Mouse (Mus musculus): Measurements from ENCODE around the gene Kctd21. TPM values are rescaled to one million over a fixed set of nuclear protein-coding genes. Genes with fewer than 3 reads are reported as not detected.

Kctd21 gene
- total and polyA plus RNA-seq, 3 experiments, result 0.22 to 1.9 (median 1.7) TPM

DNA sequence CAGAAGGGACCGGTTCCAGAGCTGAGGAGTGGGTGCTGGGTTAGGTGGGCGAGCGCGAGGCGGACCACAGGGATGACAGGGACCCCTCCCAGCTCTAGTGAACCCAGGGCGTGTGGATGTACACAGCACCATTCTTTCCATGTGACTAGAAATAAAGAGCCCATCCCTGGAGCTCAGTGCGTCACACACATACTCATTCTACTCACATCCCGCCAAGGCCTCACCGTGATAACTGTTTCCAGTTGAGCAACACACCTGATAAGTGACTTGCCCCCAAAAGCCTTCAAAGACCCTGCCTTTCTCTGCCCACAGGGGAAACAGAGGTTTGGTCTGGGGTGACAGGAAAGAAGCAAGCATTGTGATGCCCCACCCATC lies 527 bp downstream of the Kctd21 start:
- H3K9me3 ChIP-seq (replicated peaks), result no peaks in the 10 kb centered on the region
- peaks cover 44% of the 10 kb centered on the region for H3K4me1 ChIP-seq (ENCODE audit: insufficient read depth, low read depth, low read length)
- peak overlapping the region; percentile 84 for H3K4me3 ChIP-seq (ENCODE audit: low read depth, low read length)
- peaks cover 34% of the 10 kb centered on the region for H3K27me3 ChIP-seq (ENCODE audit: insufficient read depth, low read length)
- ATAC-seq (ENCODE audit: extremely low read depth, insufficient number of reproducible peaks, low FRiP score, poor library complexity, severe bottlenecking), result no peak
- no peaks in the 10 kb centered on the region for H3K36me3 ChIP-seq (replicated peaks)
- DNase-seq (ENCODE audit: low spot score), result no peak
- no peak for TF ChIP-seq POLR2AphosphoS5 (IDR thresholded peaks at IDR 0.05; ENCODE audit: insufficient replicate concordance, low read depth, low read length)
- no peak for TF ChIP-seq GATA2 (IDR thresholded peaks at IDR 0.05; ENCODE audit: borderline replicate concordance, low read depth, low read length)
- no peak for TF ChIP-seq TAL1 (conservative IDR thresholded peaks at IDR 0.05; ENCODE audit: low read depth, low read length)
- TF ChIP-seq GATA1 (IDR thresholded peaks at IDR 0.05; ENCODE audit: borderline replicate concordance, low read length), result no peak
- no peak for TF ChIP-seq CTCF (IDR thresholded peaks at IDR 0.05; ENCODE audit: low read depth, low read length)

DNA sequence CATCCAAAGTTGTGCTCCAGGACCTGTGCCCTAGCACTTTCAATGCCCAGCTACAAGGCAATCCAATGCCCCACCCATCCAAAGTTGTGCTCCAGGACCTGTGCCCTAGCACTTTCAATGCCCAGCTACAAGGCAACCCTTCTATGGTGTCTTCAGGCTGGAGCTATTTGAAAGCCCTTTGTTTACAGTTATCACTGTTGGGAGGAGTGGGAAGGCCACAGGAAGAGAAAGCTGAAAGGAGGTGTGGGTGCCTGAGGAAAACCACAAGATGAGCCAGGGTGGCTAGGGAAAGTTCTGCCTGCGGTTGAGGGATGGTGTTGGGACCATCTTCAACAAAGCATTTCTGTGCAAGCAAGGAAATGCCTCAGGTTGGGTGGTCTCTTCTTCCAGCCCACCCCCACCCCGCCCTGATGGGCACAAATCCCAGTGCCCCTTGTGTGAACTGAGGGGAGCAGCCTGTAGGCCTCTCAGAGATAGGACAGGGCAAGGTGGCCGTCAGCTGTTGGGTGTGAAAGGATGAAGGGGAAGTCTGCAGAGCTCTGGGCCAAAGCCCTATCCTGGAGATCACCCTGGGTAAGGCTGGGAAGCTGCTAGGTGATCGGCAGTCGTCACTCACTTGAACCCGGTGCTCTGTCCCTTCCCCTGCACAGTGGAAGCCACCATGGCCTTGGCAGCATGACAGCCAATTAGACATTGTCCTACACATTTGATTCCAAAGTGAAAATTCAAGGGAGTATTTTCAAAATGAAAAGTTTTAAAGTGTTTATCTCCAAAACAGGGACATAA lies 1.2 kb downstream of the Kctd21 start:
- peaks cover 47% of the 10 kb centered on the region for H3K4me1 ChIP-seq (ENCODE audit: insufficient read depth, low read depth, low read length)
- DNase-seq (ENCODE audit: low spot score), result no peak
- TF ChIP-seq GATA1 (IDR thresholded peaks at IDR 0.05; ENCODE audit: borderline replicate concordance, low read length) (no peak), GATA2 (IDR thresholded peaks at IDR 0.05; ENCODE audit: borderline replicate concordance, low read depth, low read length) (no peak), TAL1 (conservative IDR thresholded peaks at IDR 0.05; ENCODE audit: low read depth, low read length) (no peak), CTCF (IDR thresholded peaks at IDR 0.05; ENCODE audit: low read depth, low read length) (no peak), POLR2AphosphoS5 (IDR thresholded peaks at IDR 0.05; ENCODE audit: insufficient replicate concordance, low read depth, low read length) (no peak)
- no peaks in the 10 kb centered on the region for H3K36me3 ChIP-seq (replicated peaks)
- ATAC-seq (ENCODE audit: extremely low read depth, insufficient number of reproducible peaks, low FRiP score, poor library complexity, severe bottlenecking), result no peak
- peak overlapping the region; percentile 84; the same call in 1 of the 2 replicates for H3K4me3 ChIP-seq (ENCODE audit: low read depth, low read length)
- peaks cover 30% of the 10 kb centered on the region for H3K27me3 ChIP-seq (ENCODE audit: insufficient read depth, low read length)
- no peaks in the 10 kb centered on the region for H3K9me3 ChIP-seq (replicated peaks)

DNA sequence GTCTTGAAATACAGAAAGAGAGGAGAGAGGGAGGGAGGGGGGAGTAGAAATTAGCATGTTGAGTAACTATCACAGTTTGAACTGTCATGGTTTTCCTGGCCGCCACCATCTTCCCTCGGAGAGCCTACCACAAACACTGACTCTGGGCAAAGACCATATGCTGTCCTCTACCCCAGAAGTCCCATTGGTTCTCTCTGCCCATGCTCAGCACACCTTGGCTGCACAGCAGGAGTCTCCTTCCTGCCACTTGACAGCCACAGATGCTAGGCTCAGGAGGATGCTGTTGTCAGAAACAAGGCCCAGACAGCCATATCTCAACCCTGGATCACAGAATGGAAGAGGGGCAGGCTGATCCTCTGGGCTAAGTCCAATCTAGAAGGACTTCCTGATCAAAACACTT lies 2.3 kb downstream of the Kctd21 start:
- TF ChIP-seq GATA2 (IDR thresholded peaks at IDR 0.05; ENCODE audit: borderline replicate concordance, low read depth, low read length), result no peak
- no peak for TF ChIP-seq GATA1 (IDR thresholded peaks at IDR 0.05; ENCODE audit: borderline replicate concordance, low read length)
- TF ChIP-seq TAL1 (conservative IDR thresholded peaks at IDR 0.05; ENCODE audit: low read depth, low read length), result no peak
- TF ChIP-seq CTCF (IDR thresholded peaks at IDR 0.05; ENCODE audit: low read depth, low read length), result no peak
- TF ChIP-seq POLR2AphosphoS5 (IDR thresholded peaks at IDR 0.05; ENCODE audit: insufficient replicate concordance, low read depth, low read length), result no peak
- Histone ChIP-seq H3K9me3 (replicated peaks) (no peaks in the 10 kb centered on the region), H3K36me3 (replicated peaks) (no peaks in the 10 kb centered on the region), H3K4me3 (ENCODE audit: low read depth, low read length) (no peak overlapping the region), H3K27me3 (ENCODE audit: insufficient read depth, low read length) (peaks cover 19% of the 10 kb centered on the region), H3K4me1 (ENCODE audit: insufficient read depth, low read depth, low read length) (peaks cover 51% of the 10 kb centered on the region)
- ATAC-seq (ENCODE audit: extremely low read depth, insufficient number of reproducible peaks, low FRiP score, poor library complexity, severe bottlenecking) (no peak), DNase-seq (ENCODE audit: low spot score) (no peak)

DNA sequence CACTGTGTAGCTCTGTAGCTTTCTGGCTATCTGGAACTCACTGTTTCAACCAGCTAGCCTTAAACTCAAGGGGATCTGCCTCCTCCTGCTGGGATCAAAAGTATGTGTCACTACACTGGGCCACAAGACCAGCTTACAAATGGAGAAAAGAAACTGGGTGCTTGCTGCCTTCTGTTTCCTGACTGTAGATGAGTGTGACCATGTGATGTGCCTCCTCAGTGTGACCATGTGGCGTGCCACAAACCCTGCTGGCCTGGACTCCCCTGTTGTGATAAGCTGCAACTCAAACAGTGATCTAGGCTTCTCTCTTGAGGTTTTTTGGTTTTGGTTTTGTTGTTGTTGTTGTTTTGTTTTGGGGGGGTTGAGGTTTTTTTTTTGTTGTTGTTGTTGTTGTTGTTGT lies 4.6 kb downstream of the Kctd21 start:
- H3K9me3 ChIP-seq (replicated peaks), result no peaks in the 10 kb centered on the region
- H3K4me3 ChIP-seq (ENCODE audit: low read depth, low read length), result no peak overlapping the region
- TF ChIP-seq GATA2 (IDR thresholded peaks at IDR 0.05; ENCODE audit: borderline replicate concordance, low read depth, low read length) (no peak), POLR2AphosphoS5 (IDR thresholded peaks at IDR 0.05; ENCODE audit: insufficient replicate concordance, low read depth, low read length) (no peak), GATA1 (IDR thresholded peaks at IDR 0.05; ENCODE audit: borderline replicate concordance, low read length) (no peak), CTCF (IDR thresholded peaks at IDR 0.05; ENCODE audit: low read depth, low read length) (no peak), TAL1 (conservative IDR thresholded peaks at IDR 0.05; ENCODE audit: low read depth, low read length) (no peak)
- H3K4me1 ChIP-seq (ENCODE audit: insufficient read depth, low read depth, low read length), result peaks cover 49% of the 10 kb centered on the region
- ATAC-seq (ENCODE audit: extremely low read depth, insufficient number of reproducible peaks, low FRiP score, poor library complexity, severe bottlenecking) (no peak), DNase-seq (ENCODE audit: low spot score) (no peak)
- no peaks in the 10 kb centered on the region; the same call in 1 of the 2 replicates for H3K27me3 ChIP-seq (ENCODE audit: insufficient read depth, low read length)
- H3K36me3 ChIP-seq (replicated peaks), result no peaks in the 10 kb centered on the region

DNA sequence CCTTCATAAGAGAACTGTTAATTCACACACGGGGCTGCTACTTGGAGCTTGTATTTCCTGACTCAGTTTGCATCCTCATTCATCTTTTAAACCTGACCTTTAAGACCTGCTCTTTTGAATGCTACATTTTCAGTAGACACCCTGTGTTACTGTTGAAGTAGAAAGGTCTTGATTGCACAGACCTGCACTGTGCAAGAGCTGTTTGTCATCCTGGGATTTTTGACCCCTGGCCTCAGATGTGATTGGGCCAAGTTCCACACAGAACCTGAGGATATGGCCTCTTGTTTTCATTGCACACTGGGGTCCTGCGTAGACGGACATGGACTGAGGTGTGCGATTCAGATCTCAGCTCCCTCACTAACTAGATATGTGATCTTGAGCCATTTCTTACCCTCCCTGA lies 6.5 kb downstream of the Kctd21 start:
- Histone ChIP-seq H3K36me3 (replicated peaks) (no peaks in the 10 kb centered on the region), H3K9me3 (replicated peaks) (no peaks in the 10 kb centered on the region), H3K27me3 (ENCODE audit: insufficient read depth, low read length) (no peaks in the 10 kb centered on the region), H3K4me1 (ENCODE audit: insufficient read depth, low read depth, low read length) (peaks cover 51% of the 10 kb centered on the region), H3K4me3 (ENCODE audit: low read depth, low read length) (no peak overlapping the region)
- TF ChIP-seq POLR2AphosphoS5 (IDR thresholded peaks at IDR 0.05; ENCODE audit: insufficient replicate concordance, low read depth, low read length) (no peak), TAL1 (conservative IDR thresholded peaks at IDR 0.05; ENCODE audit: low read depth, low read length) (no peak), GATA1 (IDR thresholded peaks at IDR 0.05; ENCODE audit: borderline replicate concordance, low read length) (no peak), CTCF (IDR thresholded peaks at IDR 0.05; ENCODE audit: low read depth, low read length) (no peak), GATA2 (IDR thresholded peaks at IDR 0.05; ENCODE audit: borderline replicate concordance, low read depth, low read length) (no peak)
- DNase-seq (ENCODE audit: low spot score) (no peak), ATAC-seq (ENCODE audit: extremely low read depth, insufficient number of reproducible peaks, low FRiP score, poor library complexity, severe bottlenecking) (no peak)

DNA sequence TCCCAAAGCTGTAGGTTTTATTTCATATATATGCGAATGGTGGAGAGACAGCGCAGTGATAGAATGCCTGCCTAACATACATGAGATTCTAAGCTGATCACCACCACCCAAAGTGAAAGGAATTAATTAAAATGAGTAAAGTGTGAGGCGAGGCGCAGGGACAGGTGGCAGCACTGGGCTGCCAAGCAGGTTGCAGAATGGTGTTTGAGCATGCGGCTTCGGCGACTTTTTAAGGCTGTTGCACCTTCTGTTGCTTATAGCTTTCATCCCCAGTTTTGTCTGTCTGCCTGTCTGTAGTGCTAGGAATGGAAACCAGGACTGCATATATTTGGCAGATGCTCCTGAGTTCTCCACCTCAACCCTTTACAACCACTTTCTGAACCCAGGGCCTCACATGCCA lies 7.5 kb downstream of the Kctd21 start:
- no peaks in the 10 kb centered on the region for H3K9me3 ChIP-seq (replicated peaks)
- no peaks in the 10 kb centered on the region for H3K36me3 ChIP-seq (replicated peaks)
- H3K27me3 ChIP-seq (ENCODE audit: insufficient read depth, low read length), result no peaks in the 10 kb centered on the region
- TF ChIP-seq TAL1 (conservative IDR thresholded peaks at IDR 0.05; ENCODE audit: low read depth, low read length) (no peak), POLR2AphosphoS5 (IDR thresholded peaks at IDR 0.05; ENCODE audit: insufficient replicate concordance, low read depth, low read length) (no peak)
- ATAC-seq (ENCODE audit: extremely low read depth, insufficient number of reproducible peaks, low FRiP score, poor library complexity, severe bottlenecking) (no peak), DNase-seq (ENCODE audit: low spot score) (no peak)
- peaks cover 51% of the 10 kb centered on the region for H3K4me1 ChIP-seq (ENCODE audit: insufficient read depth, low read depth, low read length)
- H3K4me3 ChIP-seq (ENCODE audit: low read depth, low read length), result no peak overlapping the region

Measured in G1E (cell line).